Mouse (Mus musculus) midbrain, embryonic 11.5 days (tissue): ENCODE measurements at regions not wholly inside any gene's neighbourhood (a gene's known extent, or its start where the extent isn't known, plus 50 kb on each side); places are given as distances from the start of the nearest gene placed in this dataset.

Experiments
- ATAC-seq: fragments of 200-750 bp; cut with Nextera tagmentation; 2 replicates; pipeline ENCODE4 v1.8.0; 2017; ENCODE audit warnings: moderate TSS enrichment, moderate library complexity; ENCODE audit not compliant: low FRiP score
- DNase-seq: peaks from one replicate; pipeline ENCODE4 v3.0.0; 2015; ENCODE audit warnings: low spot score; ENCODE audit errors: missing footprints
- H3K27ac ChIP-seq: fragments of 300-500 bp; sonication (generic); 2 replicates; pipeline ENCODE4 v1.5.1; 2014; ENCODE audit warnings: low read depth, low read length
- H3K27me3 ChIP-seq: fragments of 300-500 bp; sonication (generic); 2 replicates; pipeline ENCODE4 v1.6.1; 2014; ENCODE audit warnings: mild to moderate bottlenecking, low read length, moderate library complexity, mixed read lengths; ENCODE audit not compliant: control insufficient read depth, insufficient read depth
- H3K36me3 ChIP-seq: fragments of 300-500 bp; sonication (generic); 2 replicates; pipeline ENCODE4 v1.6.1; 2014; ENCODE audit warnings: mild to moderate bottlenecking, low read length, moderate library complexity, mixed read lengths; ENCODE audit not compliant: control insufficient read depth, insufficient read depth
- H3K4me1 ChIP-seq: fragments of 300-500 bp; sonication (generic); 2 replicates; pipeline ENCODE4 v1.6.1; 2014; ENCODE audit warnings: low read length; ENCODE audit not compliant: control insufficient read depth, insufficient read depth
- H3K4me2 ChIP-seq: fragments of 300-500 bp; sonication (generic); 2 replicates; pipeline ENCODE4 v1.6.1; 2014; ENCODE audit warnings: mild to moderate bottlenecking, moderate library complexity
- H3K4me3 ChIP-seq: fragments of 300-500 bp; sonication (generic); 2 replicates; pipeline ENCODE4 v1.5.1; 2014; ENCODE audit warnings: low read depth, low read length
- H3K9ac ChIP-seq: fragments of 300-500 bp; sonication (generic); 2 replicates; pipeline ENCODE4 v1.6.1; 2014; ENCODE audit warnings: low read length
- H3K9me3 ChIP-seq: fragments of 300-500 bp; sonication (generic); 2 replicates; pipeline ENCODE4 v1.6.1; 2016; ENCODE audit warnings: low read length; ENCODE audit not compliant: control insufficient read depth
- WGBS: fragments of 180-500 bp; shearing (Covaris S2); extraction: QIAGEN DNeasy Blood & Tissue Kit; methylation state at CpG from one replicate; pipeline ENCODE4 v1.1.7; 2014; 5-methylcytosine and 5-hydroxymethylcytosine counted together

- DNase-seq = no peak
- H3K4me2 ChIP-seq = no peak overlapping the region
- H3K27ac ChIP-seq = no peak overlapping the region
- no peak for ATAC-seq
- no peaks in the 10 kb centered on the region for H3K36me3 ChIP-seq
- no peak overlapping the region for H3K4me3 ChIP-seq
- WGBS = 14% methylated on average over 3 of the region's 3 CpGs
- H3K4me1 ChIP-seq = no peaks in the 10 kb centered on the region
- H3K9me3 ChIP-seq = no peaks in the 10 kb centered on the region
- no peak overlapping the region for H3K9ac ChIP-seq
- H3K27me3 ChIP-seq = no peaks in the 10 kb centered on the region
Measured at GRCm38 (mm10) chr15:60475086-60475485, 378.5 kb downstream of the Fam84b start.

GRCm38 (mm10) chr15:60431916-60432315 is 415.5 kb upstream of the 4933412E24Rik start:
- H3K4me3 ChIP-seq = no peak overlapping the region
- H3K27me3 ChIP-seq = no peaks in the 10 kb centered on the region
- no peak overlapping the region for H3K4me2 ChIP-seq
- no peak overlapping the region for H3K9ac ChIP-seq
- DNase-seq = no peak
- H3K9me3 ChIP-seq = no peaks in the 10 kb centered on the region
- WGBS = 94% methylated on average over 1 of the region's 1 CpGs
- no peak for ATAC-seq
- no peaks in the 10 kb centered on the region for H3K36me3 ChIP-seq
- no peaks in the 10 kb centered on the region for H3K4me1 ChIP-seq
- H3K27ac ChIP-seq = no peak overlapping the region

- no peak overlapping the region for H3K4me3 ChIP-seq
- no peaks in the 10 kb centered on the region for H3K27me3 ChIP-seq
- H3K4me2 ChIP-seq = no peak overlapping the region
- ATAC-seq = no peak
- DNase-seq = peak; percentile 51
- no peaks in the 10 kb centered on the region for H3K4me1 ChIP-seq
- H3K9ac ChIP-seq = no peak overlapping the region
- H3K27ac ChIP-seq = no peak overlapping the region
- no peaks in the 10 kb centered on the region for H3K36me3 ChIP-seq
- WGBS = 86% methylated on average over 1 of the region's 1 CpGs
- no peaks in the 10 kb centered on the region for H3K9me3 ChIP-seq
Measured at GRCm38 (mm10) chr15:60419081-60419480, 402.7 kb upstream of the 4933412E24Rik start.

GRCm38 (mm10) chr15:60392267-60392666 is 375.9 kb upstream of the 4933412E24Rik start:
- H3K4me3 ChIP-seq = no peak overlapping the region
- WGBS = 89% methylated on average over 7 of the region's 7 CpGs
- H3K36me3 ChIP-seq = no peaks in the 10 kb centered on the region
- no peaks in the 10 kb centered on the region for H3K9me3 ChIP-seq
- H3K9ac ChIP-seq = no peak overlapping the region
- no peak overlapping the region for H3K27ac ChIP-seq
- H3K27me3 ChIP-seq = no peaks in the 10 kb centered on the region
- H3K4me2 ChIP-seq = no peak overlapping the region
- H3K4me1 ChIP-seq = no peaks in the 10 kb centered on the region
- no peak for ATAC-seq
- no peak for DNase-seq

- 81% methylated on average over 1 of the region's 1 CpGs for WGBS
- no peak overlapping the region for H3K27ac ChIP-seq
- DNase-seq = no peak
- no peaks in the 10 kb centered on the region for H3K4me1 ChIP-seq
- H3K27me3 ChIP-seq = no peaks in the 10 kb centered on the region
- no peak overlapping the region for H3K4me3 ChIP-seq
- no peak overlapping the region for H3K4me2 ChIP-seq
- H3K9ac ChIP-seq = no peak overlapping the region
- H3K9me3 ChIP-seq = no peaks in the 10 kb centered on the region
- no peak for ATAC-seq
- no peaks in the 10 kb centered on the region for H3K36me3 ChIP-seq
Measured at GRCm38 (mm10) chr15:60390336-60390735, 373.9 kb upstream of the 4933412E24Rik start.

GRCm38 (mm10) chr15:60387962-60388361 is 371.5 kb upstream of the 4933412E24Rik start:
- Histone ChIP-seq H3K9me3 (no peaks in the 10 kb centered on the region), H3K4me3 (no peak overlapping the region), H3K36me3 (no peaks in the 10 kb centered on the region), H3K4me2 (no peak overlapping the region), H3K9ac (no peak overlapping the region), H3K27ac (no peak overlapping the region), H3K27me3 (no peaks in the 10 kb centered on the region), H3K4me1 (no peaks in the 10 kb centered on the region)
- ATAC-seq (no peak), DNase-seq (no peak)
- 85% methylated on average over 2 of the region's 2 CpGs for WGBS
